Mouse (Mus musculus) myocyte (in vitro differentiated cells): ENCODE data around the gene 1300017J02Rik.

ENCODE experiments used
- CEBPB ChIP-seq: IDR thresholded peaks from 2 replicates; pipeline ENCODE4 v1.6.1; 2011; ENCODE audit warnings: mild to moderate bottlenecking, moderate library complexity; ENCODE audit not compliant: poor library complexity, insufficient read depth, severe bottlenecking
- E2F4 ChIP-seq: IDR thresholded peaks from one replicate; pipeline ENCODE4 v1.6.1; 2011; ENCODE audit warnings: mild to moderate bottlenecking, control low read depth, moderate library complexity; ENCODE audit not compliant: insufficient read depth
- MAX ChIP-seq: IDR thresholded peaks from one replicate; pipeline ENCODE4 v1.6.1; 2011; ENCODE audit warnings: low read depth, mild to moderate bottlenecking, control low read depth
- MYOG ChIP-seq, 3 experiments: IDR thresholded peaks; one replicate each; pipeline ENCODE4 v1.6.1; 2011; ENCODE audit warnings: control low read depth in 2 of 3, low read depth in 2 of 3, mild to moderate bottlenecking in 2 of 3; ENCODE audit not compliant: insufficient read length in 2 of 3, control insufficient read depth in 1 of 3, insufficient read depth in 1 of 3
- POLR2A ChIP-seq: IDR thresholded peaks from one replicate; pipeline ENCODE4 v1.6.1; 2011; ENCODE audit warnings: low read depth, mild to moderate bottlenecking, control low read depth, moderate library complexity; ENCODE audit not compliant: insufficient read length
- TCF12 ChIP-seq: IDR thresholded peaks from one replicate; pipeline ENCODE4 v1.6.1; 2011; ENCODE audit warnings: mild to moderate bottlenecking, control low read depth; ENCODE audit not compliant: poor library complexity, insufficient read depth, severe bottlenecking
- USF1 ChIP-seq: IDR thresholded peaks from one replicate; pipeline ENCODE4 v1.6.1; 2011; ENCODE audit warnings: low read depth, mild to moderate bottlenecking, control low read depth, moderate library complexity

- TF ChIP-seq USF1 (no peak), MYOG (IDR thresholded peaks at IDR 0.05; ENCODE audit: control insufficient read depth in 1 of 3, insufficient read depth in 1 of 3, insufficient read length in 2 of 3, low read depth in 2 of 3) (no peak), POLR2A (no peak), CEBPB (no peak), MAX (no peak), TCF12 (no peak), E2F4 (no peak)
These were observed 29.2 kb downstream of the 1300017J02Rik start for GRCm38 (mm10) chr9:103275676-103276075.
